Mouse (Mus musculus) heart, postnatal 25 days (tissue): ENCODE results near the gene Scml4. TPM values are rescaled to one million over a fixed set of nuclear protein-coding genes. Genes with fewer than 3 reads are reported as not detected.

ENCODE experiments used
- DNase-seq: peaks from one replicate; pipeline ENCODE4 v3.0.0; 2022; ENCODE audit warnings: low spot score
- intact Hi-C: fragments of 180-260 bp; cut with DNase I; formaldehyde crosslinking; loops from one replicate; pipeline ENCODE4 v1.15.1; 2025
- total RNA-seq, 2 experiments: library from RNA; stranded (reverse); gene quantifications; 2 replicates each; pipeline ENCODE4 v1.2.3; 2021

Scml4 gene
- total RNA-seq, 2 experiments from 2014 or later, result 1.2 to 1.8 TPM

GRCm38 (mm10) chr10:42857021-42857420 is 3.1 kb upstream of the Scml4 start:
- intact Hi-C loops, result no loop called here

GRCm38 (mm10) chr10:42859781-42860158 is 400 bp upstream of the Scml4 start:
- DNase-seq, result no peak
- intact Hi-C loops, result no loop called here

More at GRCm38 (mm10) chr10:42857021-42857420, 3.1 kb upstream of the Scml4 start:
- no peak for DNase-seq

GRCm38 (mm10) chr10:42861446-42861845 is 1.3 kb downstream of the Scml4 start:
- no peak for DNase-seq
- intact Hi-C loops, result no loop called here

- intact Hi-C loops, result no loop called here
- DNase-seq, result no peak
Measured at GRCm38 (mm10) chr10:42862102-42862740, 2.1 kb downstream of the Scml4 start.

- no peak for DNase-seq
- intact Hi-C loops, result no loop called here
Measured at GRCm38 (mm10) chr10:42862806-42863205, 2.6 kb downstream of the Scml4 start.

- intact Hi-C loops, result no loop called here
- no peak for DNase-seq
Measured at GRCm38 (mm10) chr10:42863621-42864391, 3.6 kb downstream of the Scml4 start.

- intact Hi-C loops, result no loop called here
- no peak for DNase-seq
Measured at GRCm38 (mm10) chr10:42864696-42865095, 4.5 kb downstream of the Scml4 start.

- intact Hi-C loops, result no loop called here
- DNase-seq, result no peak
Measured at GRCm38 (mm10) chr10:42868416-42868815, 8.2 kb downstream of the Scml4 start.

GRCm38 (mm10) chr10:42869467-42869866 is 9.3 kb downstream of the Scml4 start:
- intact Hi-C loops, result no loop called here
- no peak for DNase-seq

GRCm38 (mm10) chr10:42872269-42873010 is 12.3 kb downstream of the Scml4 start:
- intact Hi-C loops, result no loop called here
- no peak for DNase-seq

GRCm38 (mm10) chr10:42873077-42873595 is 13.0 kb downstream of the Scml4 start:
- no peak for DNase-seq
- intact Hi-C loops, result no loop called here

GRCm38 (mm10) chr10:42876172-42876571 is 16.0 kb downstream of the Scml4 start:
- intact Hi-C loops, result no loop called here
- no peak for DNase-seq

- intact Hi-C loops, result no loop called here
- no peak for DNase-seq
Measured at GRCm38 (mm10) chr10:42879269-42879681, 19.1 kb downstream of the Scml4 start.

GRCm38 (mm10) chr10:42879682-42880081 is 19.5 kb downstream of the Scml4 start:
- intact Hi-C loops, result loop anchor here (5.0 kb wide), 1 partner anchor 37 kb away; no protein-coding TSS in a partner anchor
- no peak for DNase-seq

- intact Hi-C loops, result no loop called here
- DNase-seq, result no peak
Measured at GRCm38 (mm10) chr10:42887040-42887439, 26.9 kb downstream of the Scml4 start.

GRCm38 (mm10) chr10:42888241-42888640 is 28.1 kb downstream of the Scml4 start:
- no peak for DNase-seq
- intact Hi-C loops, result no loop called here

GRCm38 (mm10) chr10:42890365-42890764 is 30.2 kb downstream of the Scml4 start:
- intact Hi-C loops, result loop anchor here (5.0 kb wide), 1 partner anchor 47 kb away; no protein-coding TSS in a partner anchor
- no peak for DNase-seq

- intact Hi-C loops, result loop anchor here (5.0 kb wide), 1 partner anchor 45 kb away; no protein-coding TSS in a partner anchor
- DNase-seq, result no peak
Measured at GRCm38 (mm10) chr10:42892250-42892649, 32.1 kb downstream of the Scml4 start.

GRCm38 (mm10) chr10:42892987-42893386 is 32.8 kb downstream of the Scml4 start:
- intact Hi-C loops, result loop anchor here (5.0 kb wide), 1 partner anchor 44 kb away; no protein-coding TSS in a partner anchor
- no peak for DNase-seq

- no peak for DNase-seq
- intact Hi-C loops, result loop anchor here (5.0 kb wide), 1 partner anchor 43 kb away; no protein-coding TSS in a partner anchor
Measured at GRCm38 (mm10) chr10:42893857-42894256, 33.7 kb downstream of the Scml4 start.
